Mouse (Mus musculus) neural tube, embryonic 13.5 days (tissue): ENCODE results near the gene Nr5a2. TPM values are rescaled to one million over a fixed set of nuclear protein-coding genes. Genes with fewer than 3 reads are reported as not detected.
A peak's percentile ranks its signal among the peaks of the same experiment; 100 is the strongest.

ENCODE experiments used
- ATAC-seq: fragments of 200-750 bp; cut with Nextera tagmentation; 2 replicates; pipeline ENCODE4 v1.8.0; 2017; ENCODE audit warnings: low read depth, mild to moderate bottlenecking, moderate TSS enrichment, moderate library complexity
- H3K27ac ChIP-seq: fragments of 300-500 bp; sonication (generic); replicated peaks from 2 replicates; pipeline ENCODE4 v1.5.1; 2015; ENCODE audit warnings: moderate library complexity, mild to moderate bottlenecking, inconsistent platforms
- H3K27me3 ChIP-seq: fragments of 300-500 bp; sonication (generic); 2 replicates; pipeline ENCODE4 v1.6.1; 2015; ENCODE audit warnings: mild to moderate bottlenecking, inconsistent platforms
- H3K36me3 ChIP-seq: fragments of 300-500 bp; sonication (generic); 2 replicates; pipeline ENCODE4 v1.6.1; 2015; ENCODE audit warnings: mild to moderate bottlenecking, inconsistent platforms
- H3K4me1 ChIP-seq: fragments of 300-500 bp; sonication (generic); replicated peaks from 2 replicates; pipeline ENCODE4 v1.6.1; 2015; ENCODE audit warnings: inconsistent platforms
- H3K4me2 ChIP-seq: fragments of 300-500 bp; sonication (generic); 2 replicates; pipeline ENCODE4 v1.6.1; 2015; ENCODE audit warnings: inconsistent platforms, mild to moderate bottlenecking, moderate library complexity
- H3K4me3 ChIP-seq: fragments of 300-500 bp; sonication (generic); 2 replicates; pipeline ENCODE4 v1.5.1; 2015; ENCODE audit warnings: mild to moderate bottlenecking, inconsistent platforms
- H3K9ac ChIP-seq: fragments of 300-500 bp; sonication (generic); 2 replicates; pipeline ENCODE4 v1.6.1; 2015; ENCODE audit warnings: moderate library complexity, mild to moderate bottlenecking, inconsistent platforms
- H3K9me3 ChIP-seq: fragments of 300-500 bp; sonication (generic); 2 replicates; pipeline ENCODE4 v1.6.1; 2016; ENCODE audit warnings: inconsistent platforms
- WGBS: fragments of 180-500 bp; shearing (Covaris S2); methylation state at CpG from one replicate; pipeline ENCODE4 v1.1.7; 2015; 5-methylcytosine and 5-hydroxymethylcytosine counted together
- polyA plus RNA-seq: library from polyadenylated mRNA; unstranded; fragments of >200 nt; fragmentation: Nextera tagmentation; extraction: Ambion mirVana; gene quantifications from 2 replicates; pipeline ENCODE4 v1.2.1, GENCODE M21; 2015

The Nr5a2 gene
- polyA plus RNA-seq, 1 experiment from 2014 or later, result 1.5 TPM

GRCm38 (mm10) chr1:136863209-136863608 lies 97.0 kb downstream of the Nr5a2 start:
- WGBS, result 93% methylated on average over 6 of the region's 6 CpGs
- no peak overlapping the region for H3K4me2 ChIP-seq
- H3K36me3 ChIP-seq, result no peaks in the 10 kb centered on the region
- 0 out of 2 replicates have a peak, but pooled peaks cover 3% of the 10 kb centered on the region for H3K4me1 ChIP-seq
- ATAC-seq, result no peak
- no peaks in the 10 kb centered on the region for H3K9me3 ChIP-seq
- no peak overlapping the region for H3K4me3 ChIP-seq
- no peak overlapping the region for H3K27ac ChIP-seq
- no peaks in the 10 kb centered on the region for H3K27me3 ChIP-seq
- no peak overlapping the region for H3K9ac ChIP-seq

GRCm38 (mm10) chr1:136859454-136859853 lies 100.8 kb downstream of the Nr5a2 start:
- Histone ChIP-seq H3K9ac (no peak overlapping the region), H3K27ac (no peak overlapping the region), H3K9me3 (no peaks in the 10 kb centered on the region), H3K4me3 (no peak overlapping the region), H3K4me1 (0 out of 2 replicates have a peak, but pooled peaks cover 3% of the 10 kb centered on the region), H3K4me2 (no peak overlapping the region), H3K27me3 (no peaks in the 10 kb centered on the region), H3K36me3 (no peaks in the 10 kb centered on the region)
- no peak for ATAC-seq
- WGBS, result 61% methylated on average over 4 of the region's 4 CpGs

- Histone ChIP-seq H3K9me3 (no peaks in the 10 kb centered on the region), H3K9ac (no peak overlapping the region), H3K4me3 (no peak overlapping the region), H3K27me3 (no peaks in the 10 kb centered on the region), H3K27ac (no peak overlapping the region), H3K4me1 (0 out of 2 replicates have a peak, but pooled peaks cover 3% of the 10 kb centered on the region), H3K36me3 (no peaks in the 10 kb centered on the region), H3K4me2 (no peak overlapping the region)
- ATAC-seq, result no peak
- 83% methylated on average over 4 of the region's 4 CpGs for WGBS
These were observed 101.5 kb downstream of the Nr5a2 start for GRCm38 (mm10) chr1:136858724-136859123.

- H3K36me3 ChIP-seq, result no peaks in the 10 kb centered on the region
- H3K4me3 ChIP-seq, result no peak overlapping the region
- no peak overlapping the region for H3K27ac ChIP-seq
- no peak overlapping the region for H3K4me2 ChIP-seq
- no peaks in the 10 kb centered on the region for H3K9me3 ChIP-seq
- H3K4me1 ChIP-seq, result 0 out of 2 replicates have a peak, but pooled peaks cover 3% of the 10 kb centered on the region
- H3K9ac ChIP-seq, result no peak overlapping the region
- H3K27me3 ChIP-seq, result no peaks in the 10 kb centered on the region
- ATAC-seq, result no peak
- 91% methylated on average over 3 of the region's 3 CpGs for WGBS
These were observed 104.1 kb downstream of the Nr5a2 start for GRCm38 (mm10) chr1:136856104-136856503.

GRCm38 (mm10) chr1:136848791-136849190 lies 111.5 kb downstream of the Nr5a2 start:
- Histone ChIP-seq H3K4me2 (no peak overlapping the region), H3K9me3 (no peaks in the 10 kb centered on the region), H3K36me3 (no peaks in the 10 kb centered on the region), H3K27ac (no peak overlapping the region), H3K4me1 (no peaks in the 10 kb centered on the region), H3K4me3 (no peak overlapping the region), H3K27me3 (no peaks in the 10 kb centered on the region), H3K9ac (no peak overlapping the region)
- no peak for ATAC-seq
- WGBS, result 84% methylated on average over 6 of the region's 6 CpGs

GRCm38 (mm10) chr1:136846081-136846480 lies 114.2 kb downstream of the Nr5a2 start:
- Histone ChIP-seq H3K9me3 (no peaks in the 10 kb centered on the region), H3K27ac (no peak overlapping the region), H3K36me3 (no peaks in the 10 kb centered on the region), H3K4me2 (no peak overlapping the region), H3K4me3 (no peak overlapping the region), H3K27me3 (no peaks in the 10 kb centered on the region), H3K4me1 (no peaks in the 10 kb centered on the region), H3K9ac (no peak overlapping the region)
- no peak for ATAC-seq
- 34% methylated on average over 2 of the region's 2 CpGs for WGBS

GRCm38 (mm10) chr1:136845341-136845740 lies 114.9 kb downstream of the Nr5a2 start:
- ATAC-seq, result no peak
- H3K27ac ChIP-seq, result no peak overlapping the region
- H3K4me3 ChIP-seq, result no peak overlapping the region
- no peak overlapping the region for H3K9ac ChIP-seq
- H3K27me3 ChIP-seq, result no peaks in the 10 kb centered on the region
- no peaks in the 10 kb centered on the region for H3K9me3 ChIP-seq
- WGBS, result 79% methylated on average over 9 of the region's 9 CpGs
- no peaks in the 10 kb centered on the region for H3K36me3 ChIP-seq
- no peak overlapping the region for H3K4me2 ChIP-seq
- no peaks in the 10 kb centered on the region for H3K4me1 ChIP-seq

GRCm38 (mm10) chr1:136840512-136840911 lies 119.7 kb downstream of the Nr5a2 start:
- Histone ChIP-seq H3K27ac (no peak overlapping the region), H3K9ac (no peak overlapping the region), H3K4me1 (no peaks in the 10 kb centered on the region), H3K27me3 (no peaks in the 10 kb centered on the region), H3K4me2 (no peak overlapping the region), H3K4me3 (no peak overlapping the region), H3K36me3 (no peaks in the 10 kb centered on the region), H3K9me3 (no peaks in the 10 kb centered on the region)
- 86% methylated on average over 7 of the region's 7 CpGs for WGBS
- ATAC-seq, result no peak

- Histone ChIP-seq H3K27me3 (no peaks in the 10 kb centered on the region), H3K36me3 (no peaks in the 10 kb centered on the region), H3K4me1 (no peaks in the 10 kb centered on the region), H3K9me3 (no peaks in the 10 kb centered on the region), H3K4me2 (no peak overlapping the region), H3K9ac (no peak overlapping the region), H3K27ac (no peak overlapping the region), H3K4me3 (no peak overlapping the region)
- no peak for ATAC-seq
- WGBS, result 82% methylated on average over 10 of the region's 10 CpGs
These were observed 121.0 kb downstream of the Nr5a2 start for GRCm38 (mm10) chr1:136839202-136839601.

- 57% methylated on average over 12 of the region's 12 CpGs for WGBS
- ATAC-seq, result peak; percentile 11; the same call in 1 of the 2 replicates
These were observed 127.7 kb downstream of the Nr5a2 start for GRCm38 (mm10) chr1:136832305-136833152.

GRCm38 (mm10) chr1:136830992-136831391 lies 129.3 kb downstream of the Nr5a2 start:
- H3K27me3 ChIP-seq, result no peaks in the 10 kb centered on the region
- no peaks in the 10 kb centered on the region for H3K9me3 ChIP-seq
- no peak overlapping the region for H3K4me3 ChIP-seq
- no peaks in the 10 kb centered on the region for H3K36me3 ChIP-seq
- no peak overlapping the region for H3K9ac ChIP-seq
- 83% methylated on average over 6 of the region's 6 CpGs for WGBS
- ATAC-seq, result no peak
- H3K4me2 ChIP-seq, result no peak overlapping the region
- no peak overlapping the region for H3K27ac ChIP-seq
- no peaks in the 10 kb centered on the region; the same call in 1 of the 2 replicates for H3K4me1 ChIP-seq

More at GRCm38 (mm10) chr1:136832305-136833152, 127.7 kb downstream of the Nr5a2 start:
- no peaks in the 10 kb centered on the region for H3K36me3 ChIP-seq
- no peak overlapping the region for H3K4me3 ChIP-seq
- no peak overlapping the region for H3K4me2 ChIP-seq
- H3K27ac ChIP-seq, result no peak overlapping the region
- no peaks in the 10 kb centered on the region; the same call in 1 of the 2 replicates for H3K4me1 ChIP-seq
- no peak overlapping the region for H3K9ac ChIP-seq
- no peaks in the 10 kb centered on the region for H3K27me3 ChIP-seq
- H3K9me3 ChIP-seq, result no peaks in the 10 kb centered on the region

GRCm38 (mm10) chr1:136829931-136830330 lies 130.3 kb downstream of the Nr5a2 start:
- ATAC-seq, result no peak
- WGBS, result 92% methylated on average over 3 of the region's 3 CpGs
- H3K27me3 ChIP-seq, result no peaks in the 10 kb centered on the region
- H3K4me3 ChIP-seq, result no peak overlapping the region
- H3K4me2 ChIP-seq, result no peak overlapping the region
- H3K4me1 ChIP-seq, result no peaks in the 10 kb centered on the region; the same call in 1 of the 2 replicates
- H3K9me3 ChIP-seq, result no peaks in the 10 kb centered on the region
- H3K27ac ChIP-seq, result no peak overlapping the region
- no peaks in the 10 kb centered on the region for H3K36me3 ChIP-seq
- H3K9ac ChIP-seq, result no peak overlapping the region
